Mouse (Mus musculus) limb, embryonic 11.5 days (tissue): ENCODE data around the gene Hormad2. TPM values are rescaled to one million over a fixed set of nuclear protein-coding genes. Genes with fewer than 3 reads are reported as not detected.

ENCODE experiments used
- ATAC-seq: fragments of 200-750 bp; cut with Nextera tagmentation; 2 replicates; pipeline ENCODE4 v1.8.0; 2017; ENCODE audit warnings: low read depth; ENCODE audit not compliant: insufficient number of reproducible peaks, low FRiP score, low TSS enrichment
- DNase-seq: peaks from one replicate; pipeline ENCODE4 v3.0.0-alpha.2; 2015; ENCODE audit warnings: low spot score
- H3K27ac ChIP-seq: fragments of 300-500 bp; sonication (generic); replicated peaks from 2 replicates; pipeline ENCODE4 v1.5.1; 2014; ENCODE audit warnings: low read depth, mild to moderate bottlenecking, low read length
- H3K27me3 ChIP-seq: fragments of 300-500 bp; sonication (generic); 2 replicates; pipeline ENCODE4 v1.6.1; 2014; ENCODE audit warnings: mild to moderate bottlenecking, low read length, mixed read lengths; ENCODE audit not compliant: control insufficient read depth, insufficient read depth
- H3K36me3 ChIP-seq: fragments of 300-500 bp; sonication (generic); 2 replicates; pipeline ENCODE4 v1.6.1; 2014; ENCODE audit warnings: mild to moderate bottlenecking, low read length, moderate library complexity, mixed read lengths; ENCODE audit not compliant: control insufficient read depth, insufficient read depth
- H3K4me1 ChIP-seq: fragments of 300-500 bp; sonication (generic); 2 replicates; pipeline ENCODE4 v1.6.1; 2014; ENCODE audit warnings: low read length, mixed read lengths; ENCODE audit not compliant: control insufficient read depth, insufficient read depth
- H3K4me2 ChIP-seq: fragments of 300-500 bp; sonication (generic); 2 replicates; pipeline ENCODE4 v1.6.1; 2014; ENCODE audit warnings: low read depth, mild to moderate bottlenecking, moderate library complexity; ENCODE audit not compliant: severe bottlenecking
- H3K4me3 ChIP-seq: fragments of 300-500 bp; sonication (generic); 2 replicates; pipeline ENCODE4 v1.5.1; 2014; ENCODE audit warnings: low read depth, low read length
- H3K9ac ChIP-seq: fragments of 300-500 bp; sonication (generic); 2 replicates; pipeline ENCODE4 v1.6.1; 2014; ENCODE audit warnings: mild to moderate bottlenecking, low read length
- H3K9me3 ChIP-seq: fragments of 300-500 bp; sonication (generic); 2 replicates; pipeline ENCODE4 v1.6.1; 2016; ENCODE audit warnings: low read length; ENCODE audit not compliant: control insufficient read depth
- WGBS: fragments of 180-500 bp; shearing (Covaris S2); extraction: QIAGEN DNeasy Blood & Tissue Kit; methylation state at CpG from one replicate; pipeline ENCODE4 v1.1.7; 2014; 5-methylcytosine and 5-hydroxymethylcytosine counted together
- polyA plus RNA-seq: library from polyadenylated mRNA; unstranded; fragments of >200 nt; fragmentation: Nextera tagmentation; extraction: Ambion mirVana; gene quantifications from 2 replicates; pipeline ENCODE4 v1.2.1, GENCODE M21; 2014

Gene Hormad2
- polyA plus RNA-seq, 1 experiment from 2014 or later: 0.35 TPM

GRCm38 (mm10) chr11:4310324-4310723 lies 130.6 kb downstream of the Hormad2 start:
- Histone ChIP-seq H3K27me3 (no peaks in the 10 kb centered on the region), H3K4me3 (no peak overlapping the region), H3K4me2 (no peak overlapping the region), H3K4me1 (peaks cover 14% of the 10 kb centered on the region), H3K36me3 (no peaks in the 10 kb centered on the region), H3K9me3 (no peaks in the 10 kb centered on the region), H3K27ac (no peak overlapping the region), H3K9ac (no peak overlapping the region)
- no peak for DNase-seq
- WGBS: 93% methylated on average over 4 of the region's 4 CpGs
- ATAC-seq: no peak

DNA sequence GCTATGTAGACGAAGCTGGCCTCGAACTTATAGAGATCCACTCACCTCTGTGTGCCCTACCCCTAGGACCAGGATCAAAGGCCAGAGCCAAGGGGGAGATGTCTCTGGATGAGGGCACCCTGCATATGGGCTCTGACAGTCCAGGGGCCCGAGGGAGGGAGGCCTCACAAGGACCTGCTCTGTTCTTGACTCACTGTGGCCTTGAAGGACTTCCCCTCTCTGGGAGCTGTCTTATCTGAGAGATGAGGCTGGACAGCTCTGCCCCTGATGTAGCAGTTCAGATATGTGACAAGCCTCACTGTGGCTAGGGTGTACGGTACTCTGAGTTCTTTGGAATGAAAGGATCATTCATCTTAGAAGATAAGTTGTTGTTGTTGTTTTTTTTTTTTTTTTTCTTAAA lies 131.3 kb downstream of the Hormad2 start:
- Histone ChIP-seq H3K9ac (no peak overlapping the region), H3K4me2 (no peak overlapping the region), H3K27ac (no peak overlapping the region), H3K4me3 (no peak overlapping the region), H3K36me3 (no peaks in the 10 kb centered on the region), H3K27me3 (no peaks in the 10 kb centered on the region), H3K9me3 (no peaks in the 10 kb centered on the region), H3K4me1 (peaks cover 14% of the 10 kb centered on the region)
- no peak; the same call in 1 of the 2 replicates for ATAC-seq
- DNase-seq: no peak
- WGBS: 81% methylated on average over 4 of the region's 4 CpGs

DNA sequence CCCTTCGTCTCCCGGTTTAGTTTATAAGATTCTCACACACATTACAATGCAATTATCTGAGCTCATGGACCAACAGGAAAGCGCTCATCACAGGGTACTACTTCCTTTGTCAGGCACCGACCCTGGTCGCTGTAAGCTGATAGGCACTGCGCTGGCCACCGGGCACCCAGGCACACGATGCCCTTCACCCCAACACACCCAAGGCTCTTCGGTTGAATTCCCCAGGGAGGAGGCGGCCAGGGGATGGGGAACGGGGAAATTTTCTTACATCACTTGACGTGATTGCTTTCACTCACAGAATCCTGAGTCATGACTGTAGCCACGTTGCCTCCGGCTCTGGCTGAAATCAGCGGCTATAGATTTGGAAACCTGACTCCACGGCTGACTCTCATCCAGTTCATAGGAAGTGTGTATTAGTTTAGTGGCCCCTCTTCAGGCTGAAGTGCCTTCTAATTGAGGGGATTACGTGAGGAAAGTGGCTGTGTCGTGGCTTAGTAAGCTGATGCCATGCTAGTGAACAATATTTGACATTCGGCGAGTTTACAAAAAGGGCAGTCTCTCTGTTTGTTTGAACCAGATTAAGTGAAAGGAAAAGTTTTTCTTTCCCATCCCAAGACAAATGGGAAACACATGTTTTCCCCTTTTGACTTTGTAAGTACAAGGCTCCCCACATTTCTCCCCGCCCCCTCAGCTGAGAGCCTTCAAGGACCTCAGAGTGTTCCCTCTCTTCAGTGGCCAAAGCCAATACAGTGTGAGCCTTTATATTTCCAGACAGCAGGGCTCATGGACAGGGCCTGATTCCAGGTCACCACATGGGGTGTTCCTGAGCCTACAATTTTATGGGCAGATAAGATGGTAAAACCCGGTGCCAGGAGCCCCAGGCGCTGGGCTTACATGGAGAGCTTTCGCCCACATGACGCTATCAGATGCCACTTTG lies 132.1 kb downstream of the Hormad2 start:
- no peaks in the 10 kb centered on the region for H3K36me3 ChIP-seq
- peak overlapping the region; percentile 38 for H3K4me2 ChIP-seq
- H3K27me3 ChIP-seq: no peaks in the 10 kb centered on the region
- H3K4me3 ChIP-seq: peak overlapping the region; percentile 5; the same call in 1 of the 2 replicates
- H3K27ac ChIP-seq: peak overlapping the region; percentile 80
- DNase-seq (peak; percentile 79), ATAC-seq (peak; percentile 79)
- H3K9me3 ChIP-seq: no peaks in the 10 kb centered on the region
- H3K4me1 ChIP-seq: peaks cover 14% of the 10 kb centered on the region
- 18% methylated on average over 25 of the region's 25 CpGs for WGBS
- H3K9ac ChIP-seq: peak overlapping the region; percentile 59

- Histone ChIP-seq H3K4me3 (no peak overlapping the region), H3K27me3 (no peaks in the 10 kb centered on the region), H3K27ac (peak overlapping the region; percentile 80), H3K4me1 (peaks cover 14% of the 10 kb centered on the region), H3K9me3 (no peaks in the 10 kb centered on the region), H3K4me2 (peak overlapping the region; percentile 38), H3K9ac (peak overlapping the region; percentile 59), H3K36me3 (no peaks in the 10 kb centered on the region)
- ATAC-seq: no peak
- no peak for DNase-seq
- 7% methylated on average over 6 of the region's 6 CpGs for WGBS
Observed at GRCm38 (mm10) chr11:4308060-4308513, 132.8 kb downstream of the Hormad2 start.

DNA sequence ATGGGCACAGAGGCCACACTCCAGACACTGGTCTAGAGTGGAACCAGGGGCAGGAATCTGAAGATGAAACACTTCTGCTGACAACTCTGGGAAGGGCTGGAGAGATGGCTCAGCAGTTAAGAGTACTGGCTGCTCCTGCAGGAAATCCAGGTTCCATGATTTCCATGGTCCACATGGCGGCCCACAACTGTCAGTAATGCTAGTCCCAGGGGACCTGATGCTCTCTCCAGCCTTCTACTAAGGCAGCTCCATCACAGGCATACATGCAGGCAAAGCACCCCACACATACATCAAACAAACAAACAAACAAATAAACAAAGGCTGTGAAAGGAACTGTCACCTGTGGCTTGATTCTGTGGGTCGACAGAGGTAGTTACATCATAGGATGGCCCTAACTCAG lies 134.8 kb downstream of the Hormad2 start:
- peaks cover 20% of the 10 kb centered on the region for H3K4me1 ChIP-seq
- H3K36me3 ChIP-seq: no peaks in the 10 kb centered on the region
- no peaks in the 10 kb centered on the region for H3K9me3 ChIP-seq
- ATAC-seq: no peak
- H3K27ac ChIP-seq: no peak overlapping the region
- DNase-seq: no peak
- no peak overlapping the region for H3K4me3 ChIP-seq
- no peak overlapping the region for H3K4me2 ChIP-seq
- H3K27me3 ChIP-seq: no peaks in the 10 kb centered on the region
- WGBS: 82% methylated on average over 2 of the region's 2 CpGs
- H3K9ac ChIP-seq: no peak overlapping the region

- ATAC-seq (no peak), DNase-seq (no peak)
- Histone ChIP-seq H3K27ac (no peak overlapping the region), H3K9me3 (no peaks in the 10 kb centered on the region), H3K4me3 (no peak overlapping the region), H3K4me2 (no peak overlapping the region), H3K4me1 (peaks cover 20% of the 10 kb centered on the region), H3K9ac (no peak overlapping the region), H3K36me3 (no peaks in the 10 kb centered on the region), H3K27me3 (no peaks in the 10 kb centered on the region)
- WGBS: 96% methylated on average over 4 of the region's 4 CpGs
Observed at GRCm38 (mm10) chr11:4305090-4305489, 135.8 kb downstream of the Hormad2 start.

DNA sequence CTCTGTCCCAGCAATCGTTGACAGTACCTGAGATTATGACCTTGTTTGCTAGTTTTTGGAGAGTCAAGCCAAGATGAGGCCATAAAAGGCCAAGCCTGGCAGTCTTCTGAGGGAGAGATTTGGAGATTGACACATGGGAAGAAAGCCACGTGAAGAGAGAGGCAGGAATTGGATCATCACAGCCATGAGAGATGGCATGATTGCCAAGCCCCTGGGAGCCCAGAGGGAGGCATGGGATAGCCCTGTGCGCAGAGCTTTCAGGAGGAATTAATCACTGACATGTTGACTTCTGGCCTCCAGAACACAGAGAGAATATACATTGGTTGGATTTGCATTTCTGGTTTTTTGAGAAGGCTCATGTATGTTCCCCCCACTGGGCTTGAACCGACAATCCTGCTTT lies 136.7 kb downstream of the Hormad2 start:
- H3K4me1 ChIP-seq: peaks cover 20% of the 10 kb centered on the region
- no peak overlapping the region for H3K27ac ChIP-seq
- no peak for ATAC-seq
- H3K4me3 ChIP-seq: no peak overlapping the region
- no peaks in the 10 kb centered on the region for H3K9me3 ChIP-seq
- no peak for DNase-seq
- no peaks in the 10 kb centered on the region for H3K27me3 ChIP-seq
- WGBS: 67% methylated on average over 4 of the region's 4 CpGs
- H3K9ac ChIP-seq: no peak overlapping the region
- H3K36me3 ChIP-seq: no peaks in the 10 kb centered on the region
- H3K4me2 ChIP-seq: no peak overlapping the region

DNA sequence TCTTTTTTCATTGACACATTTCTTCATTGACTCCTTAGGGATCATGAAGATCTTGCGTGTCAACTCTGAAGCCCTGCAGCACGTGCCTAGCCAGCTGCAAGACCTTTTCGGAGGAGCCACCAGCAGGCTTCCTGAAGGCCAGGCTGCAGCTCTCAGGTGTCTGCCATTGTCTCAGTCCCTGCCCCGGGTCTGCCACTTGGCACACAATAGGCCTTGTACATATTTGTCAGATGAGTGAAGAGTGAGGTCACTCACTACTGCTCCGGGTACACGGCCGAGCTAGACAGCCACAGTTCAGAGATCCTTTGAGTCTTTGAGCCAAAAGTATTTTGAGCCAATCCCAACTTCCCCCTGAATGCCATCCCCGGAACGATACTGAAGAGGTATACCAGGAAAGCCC lies 137.9 kb downstream of the Hormad2 start:
- H3K27me3 ChIP-seq: no peaks in the 10 kb centered on the region
- DNase-seq (no peak), ATAC-seq (no peak)
- no peak overlapping the region for H3K27ac ChIP-seq
- no peak overlapping the region for H3K4me3 ChIP-seq
- no peak overlapping the region for H3K4me2 ChIP-seq
- H3K9ac ChIP-seq: no peak overlapping the region
- H3K4me1 ChIP-seq: peaks cover 19% of the 10 kb centered on the region
- no peaks in the 10 kb centered on the region for H3K9me3 ChIP-seq
- no peaks in the 10 kb centered on the region for H3K36me3 ChIP-seq
- WGBS: 80% methylated on average over 9 of the region's 9 CpGs
